Mouse (Mus musculus) heart, postnatal 0 days (tissue): Measurements from ENCODE around the gene 1110025L11Rik. TPM values are rescaled to one million over a fixed set of nuclear protein-coding genes. Genes with fewer than 3 reads are reported as not detected.
"Not testable (repeated sequence)": the region's sequence is repeated elsewhere in the genome, so short reads cannot be mapped to it uniquely, and the experiment has no call there.

ENCODE experiments used
- ATAC-seq: fragments of 200-750 bp; cut with Nextera tagmentation; 2 replicates; pipeline ENCODE4 v1.8.0; 2017; ENCODE audit warnings: low read depth, moderate number of reproducible peaks, moderate library complexity; ENCODE audit not compliant: insufficient read depth
- DNase-seq: peaks from one replicate; pipeline ENCODE4 v3.0.0-alpha.2; 2016; ENCODE audit warnings: low spot score
- H3K27ac ChIP-seq: fragments of 300-500 bp; sonication (generic); 2 replicates; pipeline ENCODE4 v1.5.1; 2014; ENCODE audit warnings: low read depth, mild to moderate bottlenecking
- H3K27me3 ChIP-seq: fragments of 300-500 bp; sonication (generic); 2 replicates; pipeline ENCODE4 v1.6.1; 2014; ENCODE audit warnings: low read length, mixed read lengths; ENCODE audit not compliant: control insufficient read depth, insufficient read depth
- H3K36me3 ChIP-seq: fragments of 300-500 bp; sonication (generic); replicated peaks from 2 replicates; pipeline ENCODE4 v1.6.1; 2014; ENCODE audit warnings: low read length, mixed read lengths; ENCODE audit not compliant: control insufficient read depth, insufficient read depth
- H3K4me1 ChIP-seq: fragments of 300-500 bp; sonication (generic); 2 replicates; pipeline ENCODE4 v1.6.1; 2014; ENCODE audit warnings: antibody characterized with exemption; ENCODE audit not compliant: control insufficient read depth, insufficient read depth
- H3K4me2 ChIP-seq: fragments of 300-500 bp; sonication (generic); 2 replicates; pipeline ENCODE4 v1.6.1; 2014; ENCODE audit warnings: low read depth, mild to moderate bottlenecking, low read length, moderate library complexity
- H3K4me3 ChIP-seq: fragments of 300-500 bp; sonication (generic); 2 replicates; pipeline ENCODE4 v1.5.1; 2014; ENCODE audit warnings: low read depth, low read length
- H3K9ac ChIP-seq: fragments of 300-500 bp; sonication (generic); replicated peaks from 2 replicates; pipeline ENCODE4 v1.6.1; 2014; ENCODE audit warnings: low read depth, low read length, mixed read lengths
- H3K9me3 ChIP-seq: fragments of 300-500 bp; sonication (generic); replicated peaks from 2 replicates; pipeline ENCODE4 v1.6.1; 2016; ENCODE audit warnings: low read length; ENCODE audit not compliant: control insufficient read depth
- CTCF ChIP-seq: IDR thresholded peaks from 2 replicates; pipeline ENCODE4 v1.5.1; 2016; ENCODE audit warnings: antibody characterized with exemption, control low read depth, low read depth
- EP300 ChIP-seq: IDR thresholded peaks from 2 replicates; pipeline ENCODE4 v1.6.1; 2016; ENCODE audit warnings: antibody characterized with exemption, low read depth
- WGBS: fragments of 180-500 bp; shearing (Covaris S2); extraction: QIAGEN DNeasy Blood & Tissue Kit; methylation state at CpG from one replicate; pipeline ENCODE4 v1.1.7; 2014; 5-methylcytosine and 5-hydroxymethylcytosine counted together
- polyA plus RNA-seq: library from polyadenylated mRNA; unstranded; fragments of >200 nt; fragmentation: Nextera tagmentation; extraction: Ambion mirVana; gene quantifications from 2 replicates; pipeline ENCODE4 v1.2.1, GENCODE M21; 2015
- total RNA-seq: library from RNA; depleted of rRNA; stranded (reverse); fragments of >200 nt; gene quantifications from 2 replicates; pipeline ENCODE4 v1.2.3, GENCODE M21; 2014; ENCODE audit warnings: low replicate concordance; rRNA removed

Gene 1110025L11Rik
- total RNA-seq (not detected in 2 replicates), polyA plus RNA-seq (not detected in 2 replicates)

DNA sequence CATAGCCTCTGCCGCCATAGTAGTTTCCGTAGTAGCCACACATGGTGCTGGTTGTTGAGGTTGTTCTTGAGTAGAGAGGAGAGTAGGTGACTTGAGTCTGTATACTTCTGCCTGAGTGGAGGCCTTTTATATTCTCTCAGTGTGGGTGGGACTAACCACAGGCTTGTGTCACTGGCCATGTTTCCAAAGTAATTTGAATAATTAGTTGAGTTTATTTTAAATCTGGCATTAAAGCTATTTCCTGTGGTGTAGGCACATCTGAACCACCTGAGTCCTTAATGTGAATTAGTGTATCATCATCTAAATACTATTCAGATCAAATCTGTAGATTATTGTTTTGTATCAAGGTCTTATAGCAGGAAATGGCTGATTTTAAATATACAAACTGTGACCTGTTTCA is at the start of gene 1110025L11Rik:
1110025L11Rik (minus strand) TSS at position 101 of the 400 bp plus-strand sequence.
- H3K9ac ChIP-seq, H3K27ac ChIP-seq, DNase-seq, H3K4me2 ChIP-seq, H3K4me1 ChIP-seq, ATAC-seq, H3K36me3 ChIP-seq, H3K9me3 ChIP-seq, H3K4me3 ChIP-seq, H3K27me3 ChIP-seq: not testable (repeated sequence)
- no CpG with 5 or more reads among the region's 2 CpGs for WGBS

DNA sequence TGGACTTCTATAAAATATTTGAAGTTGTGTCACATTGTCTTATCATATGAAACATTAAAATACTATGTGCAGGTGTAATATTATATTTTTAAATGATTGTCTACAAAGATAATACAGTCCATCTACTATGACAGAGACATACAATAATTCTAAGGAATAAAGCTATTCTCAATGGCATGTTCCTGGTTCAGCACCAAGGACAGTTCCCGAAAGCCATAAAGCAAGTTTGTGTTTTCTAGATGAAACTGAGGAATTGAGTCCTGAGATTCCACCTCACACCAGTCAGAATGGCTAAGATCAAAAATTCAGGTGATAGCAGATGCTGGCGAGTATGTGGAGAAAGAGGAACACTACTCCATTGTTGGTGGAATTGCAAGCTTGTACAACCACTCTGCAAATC is 7.2 kb upstream of the 1110025L11Rik start:
- ATAC-seq, H3K27ac ChIP-seq, H3K27me3 ChIP-seq, H3K9ac ChIP-seq, DNase-seq, H3K4me2 ChIP-seq, H3K4me3 ChIP-seq, H3K36me3 ChIP-seq, H3K9me3 ChIP-seq, H3K4me1 ChIP-seq: not testable (repeated sequence)
- 52% methylated on average over 2 of the region's 2 CpGs for WGBS

GRCm38 (mm10) chr16:89047783-89048182 is 16.0 kb downstream of the 1110025L11Rik start, which contains the start of gene Krtap6-5:
TSS of gene Krtap6-5 (minus strand) at chr16:89047883.
- Histone ChIP-seq H3K4me1 (no peaks in the 10 kb centered on the region), H3K4me2 (no peak within 1 kb of the TSS), H3K27ac (no peak within 1 kb of the TSS), H3K9me3 (no peaks in the 10 kb centered on the region), H3K4me3 (no peak within 1 kb of the TSS), H3K36me3 (no peaks in the 10 kb centered on the region), H3K27me3 (no peaks in the 10 kb centered on the region), H3K9ac (no peak within 1 kb of the TSS)
- DNase-seq (no peak), ATAC-seq (no peak)
- 65% methylated on average over 3 of the region's 3 CpGs for WGBS
- no peak for TF ChIP-seq EP300
- no peak for TF ChIP-seq CTCF

DNA sequence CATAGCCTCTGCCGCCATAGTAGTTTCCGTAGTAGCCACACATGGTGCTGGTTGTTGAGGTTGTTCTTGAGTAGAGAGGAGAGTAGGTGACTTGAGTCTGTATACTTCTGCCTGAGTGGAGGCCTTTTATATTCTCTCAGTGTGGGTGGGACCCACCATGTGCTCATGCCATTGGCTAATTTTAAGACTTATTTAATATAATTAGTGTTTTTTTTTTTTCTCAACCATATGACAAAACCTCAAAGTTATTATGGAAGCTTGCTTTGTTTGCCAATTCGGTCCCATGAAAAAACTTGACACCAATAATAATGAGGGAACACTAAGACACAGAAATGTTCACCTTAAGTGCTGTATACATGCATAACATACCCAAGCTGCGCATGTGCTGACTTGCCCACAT is 22.4 kb downstream of the 1110025L11Rik start, which contains the start of gene Gm10228:
Gm10228 (minus strand) TSS at position 101 of the 400 bp plus-strand sequence.
- WGBS: 73% methylated on average over 2 of the region's 4 CpGs
- not testable (repeated sequence) for DNase-seq, H3K36me3 ChIP-seq, H3K27me3 ChIP-seq, H3K4me3 ChIP-seq, H3K9me3 ChIP-seq, H3K27ac ChIP-seq, H3K4me2 ChIP-seq, H3K4me1 ChIP-seq, H3K9ac ChIP-seq, ATAC-seq

GRCm38 (mm10) chr16:89031399-89031798 is 32.4 kb downstream of the 1110025L11Rik start, which contains the start of gene Krtap6-1:
TSS of gene Krtap6-1 (plus strand) at chr16:89031699.
- H3K4me2 ChIP-seq, H3K4me3 ChIP-seq, ATAC-seq, H3K27ac ChIP-seq, H3K4me1 ChIP-seq, H3K36me3 ChIP-seq, DNase-seq, H3K9ac ChIP-seq, H3K9me3 ChIP-seq, H3K27me3 ChIP-seq: not testable (repeated sequence)
- 81% methylated on average over 3 of the region's 3 CpGs for WGBS

DNA sequence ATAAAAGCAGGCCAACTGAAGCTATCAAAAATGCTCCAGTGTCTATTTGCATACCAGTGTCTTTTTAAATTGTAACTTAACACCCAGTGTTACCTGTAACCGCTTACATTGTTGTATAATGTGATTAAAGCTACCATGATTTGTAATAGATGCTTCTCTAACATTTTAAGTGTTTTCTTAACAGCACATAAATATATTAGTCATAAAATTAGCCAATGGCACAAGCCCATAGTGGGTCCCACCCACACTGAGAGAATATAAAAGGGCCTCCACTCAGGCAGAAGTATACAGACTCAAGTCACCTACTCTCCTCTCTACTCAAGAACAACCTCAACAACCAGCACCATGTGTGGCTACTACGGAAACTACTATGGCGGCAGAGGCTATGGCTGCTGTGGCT is 48.8 kb downstream of the 1110025L11Rik start, which contains the start of gene Gm10229:
Gm10229 (plus strand) TSS at position 301 of the 400 bp plus-strand sequence.
- not testable (repeated sequence) for H3K4me2 ChIP-seq, ATAC-seq, H3K27me3 ChIP-seq, H3K9me3 ChIP-seq, H3K36me3 ChIP-seq, H3K27ac ChIP-seq, H3K4me1 ChIP-seq, H3K4me3 ChIP-seq, H3K9ac ChIP-seq, DNase-seq
- WGBS: 63% methylated on average over 1 of the region's 3 CpGs
